Mouse (Mus musculus): ENCODE measurements around the gene Olfr790.

Gene Olfr790

GRCm38 (mm10) chr10:129498192-129498591, at the start of gene Olfr790:
TSS of gene Olfr790 (plus strand) at chr10:129498492.
- no peak for DNase-seq (ENCODE audit: low read depth)

- no peak for DNase-seq (ENCODE audit: low read depth)
Observed at GRCm38 (mm10) chr10:129461562-129461961, 36.7 kb upstream of the Olfr790 start, which contains the start of gene Olfr787. TSS of gene Olfr787 (plus strand) at chr10:129461862.

- DNase-seq (ENCODE audit: low read depth), result no peak
Observed at GRCm38 (mm10) chr10:129470698-129471097, 27.6 kb upstream of the Olfr790 start, which contains the start of gene Olfr788. TSS of gene Olfr788 (plus strand) at chr10:129470998.

GRCm38 (mm10) chr10:129473256-129473655, 25.0 kb upstream of the Olfr790 start:
- DNase-seq (ENCODE audit: low read depth), result no peak

- no peak for DNase-seq (ENCODE audit: low read depth)
Observed at GRCm38 (mm10) chr10:129473723-129474122, 24.6 kb upstream of the Olfr790 start.

- DNase-seq (ENCODE audit: low read depth), result no peak
Observed at GRCm38 (mm10) chr10:129484452-129484851, 13.8 kb upstream of the Olfr790 start, which contains the start of gene Olfr789. TSS of gene Olfr789 (plus strand) at chr10:129484752.

GRCm38 (mm10) chr10:129490101-129490500, 8.2 kb upstream of the Olfr790 start:
- no peak for DNase-seq (ENCODE audit: low read depth)

GRCm38 (mm10) chr10:129521492-129521891, 23.2 kb downstream of the Olfr790 start, which contains the start of gene Olfr791:
TSS of gene Olfr791 (plus strand) at chr10:129521792.
- DNase-seq (ENCODE audit: low read depth), result no peak

GRCm38 (mm10) chr10:129538862-129539261, 40.6 kb downstream of the Olfr790 start, which contains the start of gene Olfr792:
TSS of gene Olfr792 (plus strand) at chr10:129539162.
- DNase-seq (ENCODE audit: low read depth), result no peak

- DNase-seq (ENCODE audit: low read depth), result no peak
Observed at GRCm38 (mm10) chr10:129549354-129549753, 51.1 kb downstream of the Olfr790 start.
